Mouse (Mus musculus) lung, adult 2 months (tissue): Measurements from ENCODE around the gene Cog6.

Experiments used
- CTCF ChIP-seq: fragments of 200-500 bp; IDR thresholded peaks from 2 replicates; pipeline ENCODE4 v1.5.1; 2011; ENCODE audit warnings: mild to moderate bottlenecking, low read length, control low read depth; ENCODE audit not compliant: insufficient read depth
- POLR2A ChIP-seq: fragments of 200-500 bp; IDR thresholded peaks from 2 replicates; pipeline ENCODE4 v1.6.1; 2011; ENCODE audit warnings: low read depth, mild to moderate bottlenecking, control low read depth, low read length, borderline replicate concordance; ENCODE audit errors: extremely low read depth

GRCm38 (mm10) chr3:52983772-52984171 is 33.3 kb downstream of the Cog6 start:
- TF ChIP-seq POLR2A (no peak), CTCF (no peak)
